Mouse (Mus musculus): ENCODE measurements around the gene Dnmt3c. TPM values are rescaled to one million over a fixed set of nuclear protein-coding genes. Genes with fewer than 3 reads are reported as not detected.

Dnmt3c gene
- polyA plus RNA-seq, 1 experiment from 2014 or later: not detected

DNA sequence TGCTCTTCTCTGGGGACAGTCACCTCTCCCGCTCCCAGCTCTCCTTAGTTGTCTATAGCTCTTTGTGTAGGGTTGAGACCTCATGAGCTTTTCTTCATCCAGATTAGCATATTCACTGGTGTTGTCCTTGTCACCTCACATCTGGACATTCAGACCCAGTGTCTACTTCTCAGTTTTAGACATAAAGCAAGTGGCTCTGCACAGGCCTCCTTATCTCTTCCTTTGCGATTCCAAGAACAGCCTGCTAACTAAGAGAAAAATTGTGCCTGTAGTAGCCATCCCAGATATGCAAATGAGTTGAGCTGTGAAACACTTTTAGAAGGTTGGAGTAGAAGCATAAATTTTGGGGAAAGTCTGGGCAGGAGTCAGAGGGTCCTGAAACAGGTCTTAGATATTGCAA lies 28.0 kb downstream of the Dnmt3c start:
- Histone ChIP-seq H3K27ac (no peak overlapping the region), H3K4me2 (no peak overlapping the region), H3K4me1 (replicated peaks) (no peaks in the 10 kb centered on the region), H3K9me3 (no peaks in the 10 kb centered on the region), H3K36me3 (no peaks in the 10 kb centered on the region), H3K4me3 (replicated peaks) (no peak overlapping the region), H3K9ac (replicated peaks) (no peak overlapping the region), H3K27me3 (no peaks in the 10 kb centered on the region)
- 95% methylated on average over 2 of the region's 2 CpGs for WGBS
- ATAC-seq (ENCODE audit: insufficient number of reproducible peaks, insufficient read depth, low FRiP score, low TSS enrichment, low read depth): no peak

DNA sequence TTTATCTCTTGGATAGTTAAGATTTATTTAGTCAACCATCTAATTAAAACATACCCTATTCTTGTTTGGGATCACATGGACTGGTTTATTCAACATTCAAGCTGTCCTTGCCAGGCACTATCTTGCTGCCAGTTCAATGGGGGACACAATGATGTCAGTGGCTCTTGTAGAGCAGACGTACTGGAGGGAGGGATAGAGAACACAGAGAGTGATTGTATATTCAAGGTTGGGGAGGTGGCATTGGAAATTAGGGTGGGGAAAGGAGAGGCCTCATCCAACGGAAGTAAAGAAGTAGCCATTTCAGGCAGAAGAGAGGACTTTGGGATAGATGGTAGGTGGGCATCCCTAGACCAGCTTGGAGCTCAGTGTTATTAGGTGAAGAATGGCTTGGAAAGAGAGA lies 28.4 kb downstream of the Dnmt3c start:
- Histone ChIP-seq H3K4me2 (no peak overlapping the region), H3K4me1 (replicated peaks) (no peaks in the 10 kb centered on the region), H3K36me3 (no peaks in the 10 kb centered on the region), H3K9me3 (no peaks in the 10 kb centered on the region), H3K9ac (replicated peaks) (no peak overlapping the region), H3K4me3 (replicated peaks) (no peak overlapping the region), H3K27ac (no peak overlapping the region), H3K27me3 (no peaks in the 10 kb centered on the region)
- no peak for ATAC-seq (ENCODE audit: insufficient number of reproducible peaks, insufficient read depth, low FRiP score, low TSS enrichment, low read depth)
- 88% methylated on average over 2 of the region's 2 CpGs for WGBS

DNA sequence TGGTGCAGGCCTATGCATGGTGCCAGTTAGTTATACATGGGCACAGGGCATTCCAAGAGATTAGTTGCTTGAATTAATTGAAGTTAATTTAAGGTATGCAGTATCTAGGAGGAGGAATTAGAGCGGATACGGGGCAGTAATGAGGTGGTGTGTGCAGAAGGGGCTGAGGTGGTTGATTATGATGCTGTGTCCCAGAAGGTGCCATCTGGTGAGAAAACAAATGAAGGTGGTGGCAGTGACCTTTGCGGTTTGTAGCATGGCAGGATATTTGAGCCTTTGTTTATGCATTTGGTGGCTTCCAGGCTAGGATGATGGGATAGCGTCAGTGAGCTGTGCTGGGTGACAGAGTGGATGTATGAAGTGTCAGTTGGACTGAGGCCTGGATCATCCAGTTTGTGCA lies 28.8 kb downstream of the Dnmt3c start:
- no peak overlapping the region for H3K4me2 ChIP-seq
- WGBS: 89% methylated on average over 4 of the region's 4 CpGs

DNA sequence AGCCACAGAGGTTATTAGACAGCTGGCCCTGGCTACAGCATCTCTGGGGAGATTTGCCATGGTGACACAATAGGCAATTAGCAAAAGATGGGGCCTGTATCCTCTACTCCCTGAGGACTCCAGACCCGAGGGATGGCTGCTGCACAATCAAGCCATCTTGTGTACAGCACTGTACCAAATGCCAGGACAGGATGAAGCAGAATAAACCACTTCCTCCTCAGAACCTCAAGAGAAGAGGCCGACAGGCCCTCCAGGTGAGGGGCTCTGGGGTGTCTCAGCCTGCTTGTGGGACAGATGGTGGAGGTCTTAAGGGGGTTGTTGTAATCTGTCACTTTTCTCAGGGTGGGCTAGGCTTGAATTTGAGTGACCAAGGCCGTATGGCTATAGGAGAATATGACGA lies 37.6 kb downstream of the Dnmt3c start:
- no peak for ATAC-seq (ENCODE audit: insufficient number of reproducible peaks, insufficient read depth, low FRiP score, low TSS enrichment, low read depth)
- Histone ChIP-seq H3K4me1 (replicated peaks) (no peaks in the 10 kb centered on the region), H3K36me3 (no peaks in the 10 kb centered on the region), H3K4me3 (replicated peaks) (no peak overlapping the region), H3K27ac (no peak overlapping the region), H3K27me3 (no peaks in the 10 kb centered on the region), H3K4me2 (no peak overlapping the region), H3K9ac (replicated peaks) (no peak overlapping the region), H3K9me3 (no peaks in the 10 kb centered on the region)
- WGBS: 77% methylated on average over 4 of the region's 4 CpGs

More for the DNA sequence above, 28.8 kb downstream of the Dnmt3c start:
- no peak for ATAC-seq (ENCODE audit: insufficient number of reproducible peaks, insufficient read depth, low FRiP score, low TSS enrichment, low read depth)
- Histone ChIP-seq H3K9ac (replicated peaks) (no peak overlapping the region), H3K9me3 (no peaks in the 10 kb centered on the region), H3K4me3 (replicated peaks) (no peak overlapping the region), H3K4me1 (replicated peaks) (no peaks in the 10 kb centered on the region), H3K27ac (no peak overlapping the region), H3K36me3 (no peaks in the 10 kb centered on the region), H3K27me3 (no peaks in the 10 kb centered on the region)

DNA sequence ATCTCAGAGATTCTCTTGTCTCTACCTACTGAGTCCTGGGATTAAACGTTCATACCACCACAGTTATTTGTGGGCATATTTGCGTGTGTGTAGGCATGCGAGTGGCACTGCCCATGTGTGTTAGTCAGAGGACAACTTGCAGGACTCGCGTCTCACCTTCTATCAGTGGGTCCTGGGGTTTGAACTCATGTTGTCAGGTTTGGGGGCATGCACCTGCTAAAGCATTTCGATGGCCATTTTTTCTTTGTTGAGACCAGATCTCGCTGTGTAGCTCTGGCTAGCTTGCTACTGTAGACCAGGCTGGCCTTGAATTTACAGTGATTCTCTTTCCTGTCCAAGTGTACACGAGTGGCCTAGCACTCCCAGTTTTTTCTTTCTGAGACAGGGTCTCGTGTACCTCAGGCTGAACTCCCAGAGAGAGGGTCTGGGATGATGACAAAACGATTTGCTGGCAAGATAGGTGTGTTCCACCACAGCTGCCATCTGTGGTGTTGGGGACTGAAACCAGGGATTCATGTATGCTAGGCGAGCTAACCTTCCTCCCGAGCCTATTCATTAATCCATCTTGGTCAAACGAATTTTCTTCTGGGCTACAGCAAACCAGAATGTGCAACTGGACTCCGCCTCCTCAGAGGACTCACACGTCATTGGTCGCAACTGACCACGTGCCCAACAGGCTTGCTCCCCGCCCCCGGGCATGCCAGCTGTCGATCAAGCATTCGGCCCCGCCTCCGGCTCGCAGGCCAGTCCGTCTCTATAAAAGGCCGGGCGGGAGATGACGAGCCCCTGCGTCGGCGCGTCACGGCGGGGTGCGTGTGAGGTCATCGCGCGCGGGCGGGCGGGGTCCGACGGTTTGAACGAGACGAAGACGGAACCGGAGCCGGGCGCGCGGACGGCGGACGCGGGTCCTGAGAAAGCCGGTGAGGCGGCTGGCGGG lies 44.3 kb downstream of the Dnmt3c start, which contains the start of gene Mapre1:
Gene Mapre1, plus strand, starts transcription at position 775 of the 937 bp plus-strand sequence.
- Histone ChIP-seq H3K9me3 (no peaks in the 10 kb centered on the region), H3K4me2 (peak within 1 kb of the TSS; percentile 84), H3K27me3 (no peaks in the 10 kb centered on the region), H3K4me1 (replicated peaks) (peaks cover 24% of the 10 kb centered on the region), H3K4me3 (replicated peaks) (peak within 1 kb of the TSS; percentile 75), H3K9ac (replicated peaks) (peak within 1 kb of the TSS; percentile 87), H3K36me3 (no peaks in the 10 kb centered on the region), H3K27ac (peak within 1 kb of the TSS; percentile 93)
- peak; percentile 94 for ATAC-seq (ENCODE audit: insufficient number of reproducible peaks, insufficient read depth, low FRiP score, low TSS enrichment, low read depth)
- 11% methylated on average over 58 of the region's 58 CpGs for WGBS

DNA sequence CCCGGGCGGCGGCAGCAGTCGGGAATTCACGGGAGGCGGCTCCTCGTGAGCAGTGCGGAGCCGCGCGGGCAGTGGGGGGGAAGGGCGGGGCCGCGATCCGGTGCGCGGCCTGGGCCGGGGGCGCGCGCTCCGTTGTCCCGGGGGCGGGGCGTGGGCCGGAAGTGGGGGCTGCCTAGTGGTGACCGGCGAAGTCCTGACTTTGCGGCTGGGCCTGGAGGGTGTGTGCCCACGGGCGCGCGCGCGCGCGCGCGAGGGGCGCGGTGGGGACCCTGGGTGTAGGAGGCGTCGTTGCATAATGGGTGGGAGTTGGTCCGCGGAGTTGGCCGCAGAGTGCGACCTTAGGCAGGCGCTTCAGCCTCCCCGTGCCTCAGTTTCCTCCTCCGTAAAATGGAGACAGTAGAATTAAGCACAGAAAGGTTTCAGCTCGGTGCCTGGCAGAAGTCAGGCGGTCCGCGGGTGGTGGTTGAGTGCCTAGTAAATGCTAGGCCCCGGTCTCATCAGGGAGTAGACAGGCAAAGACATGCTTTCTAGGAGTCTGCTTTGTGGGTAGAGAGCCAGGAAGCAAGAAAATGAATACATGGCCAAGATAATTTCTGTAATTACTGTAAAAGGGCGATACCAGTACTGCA lies 45.1 kb downstream of the Dnmt3c start:
- H3K9ac ChIP-seq (replicated peaks): peak overlapping the region; percentile 87
- 2% methylated on average over 56 of the region's 56 CpGs for WGBS
- H3K4me2 ChIP-seq: peak overlapping the region; percentile 84
- peak overlapping the region; percentile 93 for H3K27ac ChIP-seq
- peaks cover 3% of the 10 kb centered on the region for H3K36me3 ChIP-seq
- H3K9me3 ChIP-seq: no peaks in the 10 kb centered on the region
- H3K4me3 ChIP-seq (replicated peaks): peak overlapping the region; percentile 75
- peak; percentile 84 for ATAC-seq (ENCODE audit: insufficient number of reproducible peaks, insufficient read depth, low FRiP score, low TSS enrichment, low read depth)
- H3K27me3 ChIP-seq: no peaks in the 10 kb centered on the region
- H3K4me1 ChIP-seq (replicated peaks): peaks cover 30% of the 10 kb centered on the region

DNA sequence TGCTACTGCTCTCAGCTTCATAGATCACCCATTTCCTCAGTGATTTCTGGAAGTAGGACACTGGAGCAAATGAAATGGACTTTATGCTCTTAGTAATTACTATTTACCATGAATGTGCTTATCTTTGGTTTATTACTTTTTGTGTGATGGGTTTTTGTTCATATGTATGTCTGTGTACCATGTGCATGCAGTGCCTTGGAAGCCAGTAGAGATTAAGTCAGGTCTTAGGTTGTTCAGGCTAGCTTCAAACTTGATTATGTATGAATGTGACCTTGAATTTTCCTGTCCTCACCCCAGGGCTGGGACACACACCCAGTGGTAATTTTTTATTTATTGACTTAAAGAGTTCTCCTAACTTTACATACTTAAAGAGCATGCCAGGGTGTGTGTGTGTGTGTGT lies 51.5 kb downstream of the Dnmt3c start:
- H3K4me3 ChIP-seq (replicated peaks): no peak overlapping the region
- ATAC-seq (ENCODE audit: insufficient number of reproducible peaks, insufficient read depth, low FRiP score, low TSS enrichment, low read depth): no peak
- no peaks in the 10 kb centered on the region for H3K27me3 ChIP-seq
- peaks cover 49% of the 10 kb centered on the region for H3K36me3 ChIP-seq
- H3K4me2 ChIP-seq: no peak overlapping the region
- H3K27ac ChIP-seq: no peak overlapping the region
- H3K9me3 ChIP-seq: no peaks in the 10 kb centered on the region
- no peak overlapping the region for H3K9ac ChIP-seq (replicated peaks)
- peaks cover 19% of the 10 kb centered on the region for H3K4me1 ChIP-seq (replicated peaks)

DNA sequence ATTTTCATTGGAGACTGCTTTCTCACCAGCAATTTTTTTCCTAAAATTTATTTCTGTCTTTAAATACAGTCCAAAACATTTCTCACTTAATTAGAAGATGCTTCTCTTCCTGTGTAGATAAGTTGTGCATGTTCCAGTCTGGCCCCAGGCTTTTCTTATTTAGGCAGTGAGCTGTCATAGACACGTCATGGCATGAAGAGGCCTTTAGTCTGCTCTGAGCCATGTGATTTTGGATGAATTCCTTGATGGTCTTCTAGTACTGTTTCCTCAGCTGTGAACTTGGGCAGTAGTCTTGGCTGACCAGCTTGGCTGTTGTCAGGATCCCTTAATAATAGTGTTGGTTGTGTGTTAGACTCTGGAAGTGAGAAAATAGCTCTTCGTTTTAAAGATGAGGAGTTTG lies 53.9 kb downstream of the Dnmt3c start:
- peaks cover 10% of the 10 kb centered on the region; the same call in 1 of the 2 replicates for H3K4me1 ChIP-seq (replicated peaks)
- no peak overlapping the region for H3K9ac ChIP-seq (replicated peaks)
- peaks cover 59% of the 10 kb centered on the region for H3K36me3 ChIP-seq
- WGBS: 87% methylated on average over 2 of the region's 2 CpGs
- no peak overlapping the region for H3K27ac ChIP-seq
- no peaks in the 10 kb centered on the region for H3K9me3 ChIP-seq
- H3K4me3 ChIP-seq (replicated peaks): no peak overlapping the region
- no peak overlapping the region for H3K4me2 ChIP-seq
- H3K27me3 ChIP-seq: no peaks in the 10 kb centered on the region
- no peak for ATAC-seq (ENCODE audit: insufficient number of reproducible peaks, insufficient read depth, low FRiP score, low TSS enrichment, low read depth)

DNA sequence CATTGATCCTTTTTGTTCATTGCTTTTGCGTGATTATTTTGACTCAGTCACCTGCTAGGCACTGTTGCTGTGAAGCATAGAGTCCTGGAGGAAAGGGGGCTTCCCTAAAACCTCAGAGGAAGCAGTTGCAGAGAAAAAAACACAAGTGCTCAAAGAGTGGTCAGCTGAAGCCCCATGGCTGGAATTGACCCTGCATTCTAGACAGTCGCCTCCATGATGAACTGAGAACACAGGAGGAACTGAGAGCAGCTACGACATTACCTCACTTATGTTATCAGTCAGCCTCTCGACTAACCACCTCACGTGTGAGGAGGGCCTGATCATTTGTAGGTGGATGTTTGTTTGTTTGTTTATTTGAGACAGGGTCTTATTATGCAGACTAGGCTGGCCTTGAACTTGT lies 65.7 kb downstream of the Dnmt3c start:
- Histone ChIP-seq H3K36me3 (peaks cover 98% of the 10 kb centered on the region), H3K4me1 (replicated peaks) (no peaks in the 10 kb centered on the region), H3K27ac (no peak overlapping the region), H3K9me3 (no peaks in the 10 kb centered on the region), H3K4me3 (replicated peaks) (no peak overlapping the region), H3K27me3 (no peaks in the 10 kb centered on the region), H3K9ac (replicated peaks) (no peak overlapping the region), H3K4me2 (no peak overlapping the region)
- 96% methylated on average over 5 of the region's 5 CpGs for WGBS
- no peak for ATAC-seq (ENCODE audit: insufficient number of reproducible peaks, insufficient read depth, low FRiP score, low TSS enrichment, low read depth)

DNA sequence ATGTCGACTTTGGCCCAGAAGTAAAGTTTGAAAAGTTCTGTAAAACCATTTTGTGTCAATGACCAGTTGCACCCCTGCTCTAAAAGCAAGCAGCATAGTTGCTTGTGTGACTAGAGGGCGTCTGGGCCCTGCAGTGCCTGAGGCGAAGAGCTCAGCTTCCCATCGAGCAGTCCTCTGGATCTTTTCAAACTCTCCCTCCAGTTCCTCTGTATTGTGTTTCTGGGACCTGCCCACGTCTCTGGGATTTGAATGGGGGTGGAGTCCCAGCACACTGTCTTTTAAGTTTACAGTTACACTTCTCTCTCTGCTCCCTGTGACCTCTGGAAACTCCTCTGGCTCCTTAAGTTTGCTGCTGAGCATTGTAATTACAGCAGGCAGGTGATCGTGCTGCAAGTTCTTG lies 71.0 kb downstream of the Dnmt3c start:
- H3K9ac ChIP-seq (replicated peaks): no peak overlapping the region
- H3K4me2 ChIP-seq: no peak overlapping the region
- ATAC-seq (ENCODE audit: insufficient number of reproducible peaks, insufficient read depth, low FRiP score, low TSS enrichment, low read depth): no peak
- peaks cover 76% of the 10 kb centered on the region for H3K36me3 ChIP-seq
- no peaks in the 10 kb centered on the region for H3K9me3 ChIP-seq
- no peaks in the 10 kb centered on the region for H3K4me1 ChIP-seq (replicated peaks)
- 65% methylated on average over 6 of the region's 6 CpGs for WGBS
- H3K4me3 ChIP-seq (replicated peaks): no peak overlapping the region
- no peaks in the 10 kb centered on the region for H3K27me3 ChIP-seq
- no peak overlapping the region for H3K27ac ChIP-seq

DNA sequence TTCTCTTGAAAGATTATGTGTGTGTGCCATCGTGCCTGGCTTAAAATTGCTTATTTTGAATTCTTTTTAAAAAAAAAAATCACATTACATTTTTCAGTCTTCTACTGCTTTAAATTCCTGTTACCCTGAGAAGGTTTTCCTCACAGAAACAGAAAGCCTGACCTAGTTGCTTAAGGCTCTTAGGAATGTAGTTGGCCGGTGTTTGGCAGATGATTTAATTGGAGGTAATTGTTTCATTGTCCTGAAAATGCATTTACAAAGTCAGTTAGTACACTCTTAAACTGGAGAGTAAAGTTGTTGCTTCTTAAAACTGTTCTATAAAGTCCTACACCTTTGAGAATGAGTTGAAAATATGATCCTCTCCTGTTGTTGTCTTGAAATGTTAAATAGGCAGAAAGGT lies 72.4 kb downstream of the Dnmt3c start:
- 87% methylated on average over 2 of the region's 2 CpGs for WGBS
- no peak overlapping the region for H3K4me3 ChIP-seq (replicated peaks)
- H3K36me3 ChIP-seq: peaks cover 71% of the 10 kb centered on the region
- no peak for ATAC-seq (ENCODE audit: insufficient number of reproducible peaks, insufficient read depth, low FRiP score, low TSS enrichment, low read depth)
- no peak overlapping the region for H3K27ac ChIP-seq
- no peak overlapping the region for H3K9ac ChIP-seq (replicated peaks)
- H3K4me2 ChIP-seq: no peak overlapping the region
- no peaks in the 10 kb centered on the region for H3K27me3 ChIP-seq
- no peaks in the 10 kb centered on the region for H3K4me1 ChIP-seq (replicated peaks)
- H3K9me3 ChIP-seq: no peaks in the 10 kb centered on the region

All from limb, embryonic 12.5 days (tissue).